Mouse (Mus musculus) megakaryocyte, adult 5-6 weeks (primary cell): Measurements from ENCODE around the gene Cdk2ap1. TPM values are rescaled to one million over a fixed set of nuclear protein-coding genes. Genes with fewer than 3 reads are reported as not detected.
"Not testable (repeated sequence)": the region's sequence is repeated elsewhere in the genome, so short reads cannot be mapped to it uniquely, and the experiment has no call there.

Experiments used
- ATAC-seq: 2 replicates; pipeline ENCODE4 v1.8.0; 2016; ENCODE audit warnings: mild to moderate bottlenecking, inconsistent platforms; ENCODE audit not compliant: poor library complexity, severe bottlenecking
- total RNA-seq, 2 experiments: library from RNA; stranded (forward) in 1 of 2; stranded (reverse) in 1 of 2; fragments of 153-499, 151-499 nt in 1 of 2; fragments of 221-1000, 200-1000 nt in 1 of 2; gene quantifications; 2 replicates each; pipeline versions ENCODE4 v1.2.3 to v1.2.4; 2015 to 2017

Cdk2ap1 gene
- 150 and 158 TPM in 2 replicates for total RNA-seq (2015)
- 111 and 145 TPM in 2 replicates for total RNA-seq (2017)

GRCm38 (mm10) chr5:124362982-124363381, at the start of gene Cdk2ap1:
Cdk2ap1 (minus strand) TSS chr5:124363082.
- ATAC-seq, result not testable (repeated sequence)

- no peak for ATAC-seq
These were observed 49.3 kb upstream of the Cdk2ap1 start for GRCm38 (mm10) chr5:124412163-124412562.

GRCm38 (mm10) chr5:124410808-124411207, 47.9 kb upstream of the Cdk2ap1 start:
- no peak for ATAC-seq

GRCm38 (mm10) chr5:124393726-124394125, 30.8 kb upstream of the Cdk2ap1 start:
- peak; percentile 100 for ATAC-seq

- no peak for ATAC-seq
These were observed 29.5 kb upstream of the Cdk2ap1 start for GRCm38 (mm10) chr5:124392412-124392811.

- 0 out of 2 replicates have a peak, but pooled peaks have one; percentile 43 for ATAC-seq
These were observed 25.1 kb upstream of the Cdk2ap1 start for GRCm38 (mm10) chr5:124387932-124388331.

GRCm38 (mm10) chr5:124380121-124380520, 17.2 kb upstream of the Cdk2ap1 start:
- ATAC-seq, result no peak

GRCm38 (mm10) chr5:124377149-124377548, 14.3 kb upstream of the Cdk2ap1 start:
- ATAC-seq, result peak; percentile 40; the same call in 1 of the 2 replicates

- ATAC-seq, result no peak
These were observed 13.5 kb upstream of the Cdk2ap1 start for GRCm38 (mm10) chr5:124376401-124376800.

- ATAC-seq, result no peak
These were observed 11.4 kb upstream of the Cdk2ap1 start for GRCm38 (mm10) chr5:124374298-124374697.

GRCm38 (mm10) chr5:124366721-124367120, 3.8 kb upstream of the Cdk2ap1 start:
- no peak for ATAC-seq

GRCm38 (mm10) chr5:124365754-124366153, 2.9 kb upstream of the Cdk2ap1 start:
- no peak for ATAC-seq

GRCm38 (mm10) chr5:124364173-124364918, 1.5 kb upstream of the Cdk2ap1 start:
- no peak for ATAC-seq

GRCm38 (mm10) chr5:124359641-124360040, 3.2 kb downstream of the Cdk2ap1 start:
- ATAC-seq, result peak; percentile 67

- ATAC-seq, result no peak
These were observed 6.2 kb downstream of the Cdk2ap1 start for GRCm38 (mm10) chr5:124356695-124357094.

- no peak for ATAC-seq
These were observed 7.4 kb downstream of the Cdk2ap1 start for GRCm38 (mm10) chr5:124355425-124355959.

GRCm38 (mm10) chr5:124354574-124355424, 8.1 kb downstream of the Cdk2ap1 start:
- ATAC-seq, result peak; percentile 47

GRCm38 (mm10) chr5:124353726-124354547, 8.9 kb downstream of the Cdk2ap1 start:
- ATAC-seq, result peak; percentile 53

- ATAC-seq, result no peak
These were observed 9.7 kb downstream of the Cdk2ap1 start for GRCm38 (mm10) chr5:124353011-124353725.
